Mouse (Mus musculus): ENCODE data around the gene Wfdc8. TPM values are rescaled to one million over a fixed set of nuclear protein-coding genes. Genes with fewer than 3 reads are reported as not detected.
"Not testable (repeated sequence)": the region's sequence is repeated elsewhere in the genome, so short reads cannot be mapped to it uniquely, and the experiment has no call there.

Wfdc8 gene
- not detected in 2 replicates for polyA plus RNA-seq (2015; fragmentation: Nextera tagmentation; extraction: Ambion mirVana)

DNA sequence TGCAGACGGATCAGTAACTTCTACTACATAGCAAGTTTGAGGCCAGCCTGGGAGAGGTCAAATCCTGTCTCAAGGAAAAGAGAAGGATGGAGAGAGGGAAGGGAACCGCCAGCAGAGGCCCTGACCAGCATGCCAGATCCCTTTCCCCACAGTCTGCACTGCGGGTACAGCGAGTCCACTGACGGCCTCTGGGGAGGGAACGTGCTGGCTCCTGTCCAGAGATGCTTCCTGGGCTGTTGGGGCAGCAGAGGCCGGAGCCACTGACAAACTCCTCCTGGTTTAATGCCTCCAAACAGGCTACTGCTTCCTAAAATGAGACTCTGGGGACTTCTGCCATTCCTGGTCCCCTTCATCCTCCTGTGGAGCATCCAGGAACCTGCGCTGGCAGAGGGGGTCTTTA, at the start of gene Wfdc8, which contains the start of gene Wfdc6b:
Gene Wfdc8 (minus strand): TSS at position 156 of the 400 bp plus-strand sequence.
Gene Wfdc6b (plus strand): TSS at position 52 of the 400 bp plus-strand sequence.
- not testable (repeated sequence) for H3K27ac ChIP-seq (ENCODE audit: low read length); H3K4me3 ChIP-seq (ENCODE audit: low read length); H3K4me2 ChIP-seq (ENCODE audit: low read depth, low read length); H3K9ac ChIP-seq (ENCODE audit: low read length); ATAC-seq (ENCODE audit: low read depth); H3K9me3 ChIP-seq (ENCODE audit: control insufficient read depth, low read length); H3K36me3 ChIP-seq (ENCODE audit: control insufficient read depth, insufficient read depth, low read length); H3K27me3 ChIP-seq (ENCODE audit: control insufficient read depth, insufficient read depth, low read depth, low read length); H3K4me1 ChIP-seq (replicated peaks; ENCODE audit: control insufficient read depth, insufficient read depth, low read length)
- 36% methylated on average over 8 of the region's 8 CpGs for WGBS

- ATAC-seq (ENCODE audit: low read depth): no peak
- Histone ChIP-seq H3K9me3 (ENCODE audit: control insufficient read depth, low read length) (no peaks in the 10 kb centered on the region), H3K4me2 (ENCODE audit: low read depth, low read length) (no peak within 1 kb of the TSS), H3K4me3 (ENCODE audit: low read length) (no peak within 1 kb of the TSS), H3K27ac (ENCODE audit: low read length) (no peak within 1 kb of the TSS), H3K9ac (ENCODE audit: low read length) (no peak within 1 kb of the TSS), H3K36me3 (ENCODE audit: control insufficient read depth, insufficient read depth, low read length) (no peaks in the 10 kb centered on the region), H3K27me3 (ENCODE audit: control insufficient read depth, insufficient read depth, low read depth, low read length) (no peaks in the 10 kb centered on the region), H3K4me1 (replicated peaks; ENCODE audit: control insufficient read depth, insufficient read depth, low read length) (no peaks in the 10 kb centered on the region)
- whole genome bisulfite sequencing: 80% methylated on average over 9 of the region's 9 CpGs
These were observed 43.1 kb upstream of the Wfdc8 start, which contains the start of gene Wfdc9 for GRCm38 (mm10) chr2:164656483-164656882. TSS of gene Wfdc9 (minus strand) at chr2:164656583.

GRCm38 (mm10) chr2:164655858-164656257, 42.4 kb upstream of the Wfdc8 start, which contains the start of gene Wfdc10:
TSS of gene Wfdc10 (plus strand) at chr2:164656046.
- no peak within 1 kb of the TSS for H3K4me2 ChIP-seq (ENCODE audit: low read depth, low read length)
- H3K27me3 ChIP-seq (ENCODE audit: control insufficient read depth, insufficient read depth, low read depth, low read length): no peaks in the 10 kb centered on the region
- H3K4me1 ChIP-seq (replicated peaks; ENCODE audit: control insufficient read depth, insufficient read depth, low read length): no peaks in the 10 kb centered on the region
- H3K9ac ChIP-seq (ENCODE audit: low read length): no peak within 1 kb of the TSS
- ATAC-seq (ENCODE audit: low read depth): no peak
- WGBS: 11% methylated on average over 11 of the region's 11 CpGs
- H3K36me3 ChIP-seq (ENCODE audit: control insufficient read depth, insufficient read depth, low read length): no peaks in the 10 kb centered on the region
- no peak within 1 kb of the TSS for H3K27ac ChIP-seq (ENCODE audit: low read length)
- H3K4me3 ChIP-seq (ENCODE audit: low read length): no peak within 1 kb of the TSS
- H3K9me3 ChIP-seq (ENCODE audit: control insufficient read depth, low read length): no peaks in the 10 kb centered on the region

DNA sequence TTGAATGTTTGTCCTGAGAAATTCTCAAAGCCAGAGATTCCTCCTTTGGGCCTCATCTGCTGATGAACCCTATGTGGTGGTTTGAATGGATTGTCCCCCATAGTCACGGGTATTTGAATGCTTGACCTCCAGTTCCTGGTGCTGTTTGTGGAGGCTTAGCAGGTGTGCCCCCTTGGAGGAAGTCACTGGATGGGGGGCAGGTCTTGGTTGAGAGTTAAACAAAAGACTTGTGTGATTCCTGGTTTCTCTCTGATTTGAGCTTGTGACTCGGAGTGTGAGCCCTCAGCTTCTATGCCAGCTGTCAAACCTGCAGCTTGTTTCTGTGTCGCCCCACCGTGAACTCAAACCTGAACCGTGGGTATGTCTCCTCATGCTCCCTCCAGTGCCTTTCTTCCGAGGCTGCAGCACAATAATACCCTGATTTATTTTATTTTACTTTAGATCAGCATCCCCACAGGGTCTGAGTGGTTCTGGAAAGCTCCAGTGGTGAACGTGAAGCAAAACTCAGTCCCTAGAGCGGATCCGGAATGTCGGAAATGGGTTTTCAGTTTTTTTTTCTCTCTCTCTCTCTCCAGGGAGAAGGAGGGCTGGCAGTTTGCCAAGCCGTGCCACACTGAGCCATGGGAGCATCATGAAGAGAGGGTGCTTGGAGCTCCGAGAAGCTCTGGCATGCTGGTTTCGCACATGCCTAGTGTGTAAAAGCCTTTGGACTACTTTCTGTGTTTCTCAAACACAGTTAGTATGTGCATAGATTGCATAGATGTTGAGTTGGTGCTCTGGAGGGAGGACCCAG, 28.7 kb upstream of the Wfdc8 start:
- no peak overlapping the region for H3K4me3 ChIP-seq (ENCODE audit: low read length)
- H3K4me1 ChIP-seq (replicated peaks; ENCODE audit: control insufficient read depth, insufficient read depth, low read length): no peaks in the 10 kb centered on the region
- no peak overlapping the region for H3K9ac ChIP-seq (ENCODE audit: low read length)
- 59% methylated on average over 13 of the region's 13 CpGs for WGBS
- ATAC-seq (ENCODE audit: low read depth): no peak
- H3K27ac ChIP-seq (ENCODE audit: low read length): no peak overlapping the region
- no peaks in the 10 kb centered on the region for H3K27me3 ChIP-seq (ENCODE audit: control insufficient read depth, insufficient read depth, low read depth, low read length)
- no peaks in the 10 kb centered on the region for H3K36me3 ChIP-seq (ENCODE audit: control insufficient read depth, insufficient read depth, low read length)
- H3K4me2 ChIP-seq (ENCODE audit: low read depth, low read length): no peak overlapping the region
- no peaks in the 10 kb centered on the region for H3K9me3 ChIP-seq (ENCODE audit: control insufficient read depth, low read length)

DNA sequence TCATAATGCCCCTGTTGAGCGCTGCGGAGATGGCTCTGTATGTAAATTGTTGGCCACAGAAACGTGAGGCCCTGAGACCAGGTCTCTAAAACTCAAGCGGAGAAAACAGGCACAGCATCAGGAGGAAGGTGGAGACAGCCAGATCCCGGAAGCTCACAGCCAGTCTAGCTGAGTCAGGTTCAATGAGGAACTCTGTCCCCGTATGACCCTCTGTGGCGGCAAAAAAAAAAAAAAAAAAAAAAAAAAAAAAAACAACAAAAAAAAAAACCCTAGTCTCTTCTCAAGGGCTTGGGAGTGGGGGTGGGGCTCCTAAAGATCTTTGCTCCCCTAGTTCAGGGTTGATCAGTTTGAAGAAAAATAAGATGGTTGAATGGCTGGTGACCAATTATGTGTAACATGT, 27.7 kb upstream of the Wfdc8 start:
- H3K9me3 ChIP-seq (ENCODE audit: control insufficient read depth, low read length): no peaks in the 10 kb centered on the region
- H3K27me3 ChIP-seq (ENCODE audit: control insufficient read depth, insufficient read depth, low read depth, low read length): no peaks in the 10 kb centered on the region
- H3K4me2 ChIP-seq (ENCODE audit: low read depth, low read length): no peak overlapping the region
- H3K4me3 ChIP-seq (ENCODE audit: low read length): no peak overlapping the region
- no peak for ATAC-seq (ENCODE audit: low read depth)
- H3K9ac ChIP-seq (ENCODE audit: low read length): no peak overlapping the region
- WGBS: 74% methylated on average over 7 of the region's 7 CpGs
- H3K4me1 ChIP-seq (replicated peaks; ENCODE audit: control insufficient read depth, insufficient read depth, low read length): no peaks in the 10 kb centered on the region
- no peaks in the 10 kb centered on the region for H3K36me3 ChIP-seq (ENCODE audit: control insufficient read depth, insufficient read depth, low read length)
- H3K27ac ChIP-seq (ENCODE audit: low read length): no peak overlapping the region

DNA sequence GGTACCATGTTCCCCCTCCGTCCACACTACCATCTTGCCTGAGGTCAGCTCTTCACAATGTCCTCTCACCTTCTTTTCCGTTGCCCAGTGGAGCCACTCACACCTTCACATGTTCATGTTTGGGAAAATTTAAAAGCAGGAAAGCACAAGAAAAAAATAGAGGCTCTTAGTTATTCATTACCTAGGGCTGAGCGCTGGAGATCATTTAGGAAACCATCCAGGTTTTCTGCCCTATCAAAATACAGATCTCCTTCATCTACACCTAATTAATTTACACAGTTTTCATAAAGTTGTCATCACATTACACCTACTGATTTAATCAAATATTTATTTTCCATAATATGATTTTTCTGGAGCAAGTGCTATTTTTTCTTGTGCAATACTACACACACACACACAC, 25.3 kb upstream of the Wfdc8 start, which contains the start of gene Wfdc16:
Gene Wfdc16 (minus strand): TSS at position 101 of the 400 bp plus-strand sequence.
- Histone ChIP-seq H3K9me3 (ENCODE audit: control insufficient read depth, low read length) (no peaks in the 10 kb centered on the region), H3K27ac (ENCODE audit: low read length) (no peak within 1 kb of the TSS), H3K27me3 (ENCODE audit: control insufficient read depth, insufficient read depth, low read depth, low read length) (no peaks in the 10 kb centered on the region), H3K4me1 (replicated peaks; ENCODE audit: control insufficient read depth, insufficient read depth, low read length) (no peaks in the 10 kb centered on the region), H3K36me3 (ENCODE audit: control insufficient read depth, insufficient read depth, low read length) (no peaks in the 10 kb centered on the region), H3K4me2 (ENCODE audit: low read depth, low read length) (no peak within 1 kb of the TSS), H3K9ac (ENCODE audit: low read length) (no peak within 1 kb of the TSS), H3K4me3 (ENCODE audit: low read length) (no peak within 1 kb of the TSS)
- 74% methylated on average over 3 of the region's 3 CpGs for WGBS
- no peak for ATAC-seq (ENCODE audit: low read depth)

DNA sequence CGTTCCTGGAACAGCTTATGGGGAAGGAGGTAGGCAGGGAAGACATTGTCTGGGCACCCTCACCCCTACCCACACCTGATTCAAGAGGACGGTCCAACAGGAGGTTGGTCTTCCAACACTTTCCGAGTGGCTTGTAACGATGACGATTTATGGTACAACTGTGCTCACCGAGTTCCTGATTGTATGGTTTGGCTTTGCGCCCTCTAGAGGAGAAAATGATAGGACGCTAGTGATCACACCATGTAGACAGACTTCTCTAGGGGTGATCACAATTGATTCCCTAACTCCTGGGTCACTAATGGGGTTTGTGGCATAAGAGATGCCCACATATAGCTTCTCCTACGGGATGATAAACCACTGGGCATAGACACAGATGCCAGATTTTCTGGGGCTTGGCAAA, 21.8 kb upstream of the Wfdc8 start:
- Histone ChIP-seq H3K27me3 (ENCODE audit: control insufficient read depth, insufficient read depth, low read depth, low read length) (no peaks in the 10 kb centered on the region), H3K4me2 (ENCODE audit: low read depth, low read length) (no peak overlapping the region), H3K4me3 (ENCODE audit: low read length) (no peak overlapping the region), H3K4me1 (replicated peaks; ENCODE audit: control insufficient read depth, insufficient read depth, low read length) (no peaks in the 10 kb centered on the region), H3K36me3 (ENCODE audit: control insufficient read depth, insufficient read depth, low read length) (no peaks in the 10 kb centered on the region), H3K27ac (ENCODE audit: low read length) (no peak overlapping the region), H3K9me3 (ENCODE audit: control insufficient read depth, low read length) (no peaks in the 10 kb centered on the region), H3K9ac (ENCODE audit: low read length) (no peak overlapping the region)
- ATAC-seq (ENCODE audit: low read depth): no peak
- WGBS: 71% methylated on average over 9 of the region's 9 CpGs

DNA sequence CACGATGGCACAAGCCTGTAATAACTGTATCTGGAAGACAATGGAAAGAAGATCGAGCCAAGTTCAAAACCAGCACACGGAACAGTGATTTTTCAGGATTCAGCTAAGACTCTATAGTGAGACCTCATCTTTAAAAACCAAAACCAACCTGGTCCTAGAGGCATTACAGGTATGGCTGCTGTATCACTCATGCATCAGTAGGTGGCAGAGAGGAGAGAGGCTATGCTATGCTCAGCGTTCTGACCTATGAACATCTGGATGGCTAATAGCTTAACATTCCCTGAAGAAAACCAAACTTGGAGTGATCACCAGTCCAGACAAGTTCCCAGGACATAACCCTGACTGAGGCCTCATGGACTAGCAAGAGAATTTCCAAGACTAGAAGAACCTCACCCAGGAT, 8.3 kb upstream of the Wfdc8 start:
- WGBS: 76% methylated on average over 4 of the region's 4 CpGs
- Histone ChIP-seq H3K4me3 (ENCODE audit: low read length) (no peak overlapping the region), H3K9me3 (ENCODE audit: control insufficient read depth, low read length) (no peaks in the 10 kb centered on the region), H3K36me3 (ENCODE audit: control insufficient read depth, insufficient read depth, low read length) (no peaks in the 10 kb centered on the region), H3K4me1 (replicated peaks; ENCODE audit: control insufficient read depth, insufficient read depth, low read length) (no peaks in the 10 kb centered on the region), H3K9ac (ENCODE audit: low read length) (no peak overlapping the region), H3K27ac (ENCODE audit: low read length) (no peak overlapping the region), H3K27me3 (ENCODE audit: control insufficient read depth, insufficient read depth, low read depth, low read length) (no peaks in the 10 kb centered on the region), H3K4me2 (ENCODE audit: low read depth, low read length) (no peak overlapping the region)
- ATAC-seq (ENCODE audit: low read depth): no peak

- ATAC-seq (ENCODE audit: low read depth): no peak
- Histone ChIP-seq H3K27ac (ENCODE audit: low read length) (no peak overlapping the region), H3K36me3 (ENCODE audit: control insufficient read depth, insufficient read depth, low read length) (no peaks in the 10 kb centered on the region), H3K4me2 (ENCODE audit: low read depth, low read length) (no peak overlapping the region), H3K9ac (ENCODE audit: low read length) (no peak overlapping the region), H3K9me3 (ENCODE audit: control insufficient read depth, low read length) (no peaks in the 10 kb centered on the region), H3K4me1 (replicated peaks; ENCODE audit: control insufficient read depth, insufficient read depth, low read length) (no peaks in the 10 kb centered on the region), H3K4me3 (ENCODE audit: low read length) (no peak overlapping the region), H3K27me3 (ENCODE audit: control insufficient read depth, insufficient read depth, low read depth, low read length) (no peaks in the 10 kb centered on the region)
- 47% methylated on average over 5 of the region's 5 CpGs for WGBS
These were observed 5.6 kb upstream of the Wfdc8 start for GRCm38 (mm10) chr2:164619050-164619449.

Measured in lung, embryonic 16.5 days (tissue).